Mouse (Mus musculus) MEL (cell line): ENCODE measurements around the gene Gm20388.

Source experiments
- GATA1 ChIP-seq: IDR thresholded peaks from 2 replicates; pipeline ENCODE4 v1.6.1; 2011; ENCODE audit warnings: low read depth, low read length, improper control_type of control experiment
- POLR2A ChIP-seq, 2 experiments: IDR thresholded peaks; 2 replicates each; pipeline ENCODE4 v1.6.1; 2011 to 2012; ENCODE audit warnings: low read length in 2 of 2, mild to moderate bottlenecking in 2 of 2, control low read depth in 1 of 2, improper control_type of control experiment in 1 of 2, low read depth in 1 of 2, moderate library complexity in 1 of 2; ENCODE audit not compliant: control insufficient read depth in 1 of 2, insufficient read depth in 1 of 2, poor library complexity in 1 of 2
- SMC3 ChIP-seq: IDR thresholded peaks from 2 replicates; pipeline ENCODE4 v1.6.1; 2011; ENCODE audit warnings: low read depth, low read length, improper control_type of control experiment

- TF ChIP-seq GATA1 (no peak), POLR2A (IDR thresholded peaks at IDR 0.05; ENCODE audit: control insufficient read depth in 1 of 2, insufficient read depth in 1 of 2, low read depth in 1 of 2, low read length in 2 of 2, poor library complexity in 1 of 2) (no peak), SMC3 (no peak)
These were observed 4306.3 kb downstream of the Gm20388 start for GRCm38 (mm10) chr8:124216951-124217350.
